Mouse (Mus musculus): ENCODE measurements around the gene Smim13. TPM values are rescaled to one million over a fixed set of nuclear protein-coding genes. Genes with fewer than 3 reads are reported as not detected.
"Not testable (repeated sequence)": the region's sequence is repeated elsewhere in the genome, so short reads cannot be mapped to it uniquely, and the experiment has no call there.

Gene Smim13
- polyA plus RNA-seq (2014; fragmentation: Nextera tagmentation; extraction: Ambion mirVana): 13.2 and 13.7 TPM in 2 replicates

GRCm38 (mm10) chr13:41249538-41250317 lies at the start of gene Smim13:
TSS of gene Smim13 (plus strand) at chr13:41249844.
- Histone ChIP-seq H3K27me3 (ENCODE audit: control insufficient read depth, insufficient read depth, low read length) (no peaks in the 10 kb centered on the region), H3K4me3 (ENCODE audit: low read depth, low read length) (peak within 1 kb of the TSS; percentile 67), H3K9me3 (ENCODE audit: control insufficient read depth, low read length) (no peaks in the 10 kb centered on the region), H3K4me1 (ENCODE audit: control insufficient read depth, insufficient read depth, low read length) (no peaks in the 10 kb centered on the region; the same call in 1 of the 2 replicates), H3K9ac (ENCODE audit: low read length) (peak within 1 kb of the TSS; percentile 78), H3K27ac (ENCODE audit: low read depth, low read length) (peak within 1 kb of the TSS; percentile 60), H3K4me2 (peak within 1 kb of the TSS; percentile 62), H3K36me3 (ENCODE audit: control insufficient read depth, insufficient read depth, low read length) (no peaks in the 10 kb centered on the region)
- WGBS: under 1% methylated on average over 75 of the region's 78 CpGs
- peak; percentile 99 for DNase-seq (ENCODE audit: low spot score, missing footprints)
- peak; percentile 98 for ATAC-seq (ENCODE audit: low FRiP score)

- Histone ChIP-seq H3K27ac (ENCODE audit: low read depth, low read length) (no peak overlapping the region), H3K36me3 (ENCODE audit: control insufficient read depth, insufficient read depth, low read length) (no peaks in the 10 kb centered on the region), H3K9me3 (ENCODE audit: control insufficient read depth, low read length) (no peaks in the 10 kb centered on the region), H3K4me3 (ENCODE audit: low read depth, low read length) (no peak overlapping the region), H3K27me3 (ENCODE audit: control insufficient read depth, insufficient read depth, low read length) (no peaks in the 10 kb centered on the region), H3K9ac (ENCODE audit: low read length) (no peak overlapping the region), H3K4me2 (no peak overlapping the region), H3K4me1 (ENCODE audit: control insufficient read depth, insufficient read depth, low read length) (no peaks in the 10 kb centered on the region)
- DNase-seq (ENCODE audit: low spot score, missing footprints): no peak
- ATAC-seq (ENCODE audit: low FRiP score): no peak
- WGBS: 85% methylated on average over 2 of the region's 2 CpGs
Measured at GRCm38 (mm10) chr13:41200861-41201260, 48.8 kb upstream of the Smim13 start.

GRCm38 (mm10) chr13:41203289-41203688 lies 46.4 kb upstream of the Smim13 start:
- Histone ChIP-seq H3K4me2 (no peak overlapping the region), H3K9ac (ENCODE audit: low read length) (no peak overlapping the region), H3K4me1 (ENCODE audit: control insufficient read depth, insufficient read depth, low read length) (no peaks in the 10 kb centered on the region), H3K27ac (ENCODE audit: low read depth, low read length) (no peak overlapping the region), H3K27me3 (ENCODE audit: control insufficient read depth, insufficient read depth, low read length) (no peaks in the 10 kb centered on the region), H3K9me3 (ENCODE audit: control insufficient read depth, low read length) (no peaks in the 10 kb centered on the region), H3K36me3 (ENCODE audit: control insufficient read depth, insufficient read depth, low read length) (no peaks in the 10 kb centered on the region), H3K4me3 (ENCODE audit: low read depth, low read length) (no peak overlapping the region)
- no peak for ATAC-seq (ENCODE audit: low FRiP score)
- DNase-seq (ENCODE audit: low spot score, missing footprints): no peak
- 75% methylated on average over 7 of the region's 7 CpGs for WGBS

- H3K9ac ChIP-seq (ENCODE audit: low read length): no peak overlapping the region
- ATAC-seq (ENCODE audit: low FRiP score) (no peak), DNase-seq (ENCODE audit: low spot score, missing footprints) (no peak)
- no peak overlapping the region for H3K27ac ChIP-seq (ENCODE audit: low read depth, low read length)
- 75% methylated on average over 9 of the region's 9 CpGs for WGBS
- no peaks in the 10 kb centered on the region for H3K36me3 ChIP-seq (ENCODE audit: control insufficient read depth, insufficient read depth, low read length)
- no peak overlapping the region for H3K4me3 ChIP-seq (ENCODE audit: low read depth, low read length)
- no peaks in the 10 kb centered on the region for H3K4me1 ChIP-seq (ENCODE audit: control insufficient read depth, insufficient read depth, low read length)
- H3K27me3 ChIP-seq (ENCODE audit: control insufficient read depth, insufficient read depth, low read length): no peaks in the 10 kb centered on the region
- no peak overlapping the region for H3K4me2 ChIP-seq
- H3K9me3 ChIP-seq (ENCODE audit: control insufficient read depth, low read length): no peaks in the 10 kb centered on the region
Measured at GRCm38 (mm10) chr13:41203691-41204090, 46.0 kb upstream of the Smim13 start.

- not testable (repeated sequence) for DNase-seq (ENCODE audit: low spot score, missing footprints); ATAC-seq (ENCODE audit: low FRiP score); H3K4me2 ChIP-seq; H3K27me3 ChIP-seq (ENCODE audit: control insufficient read depth, insufficient read depth, low read length); H3K9ac ChIP-seq (ENCODE audit: low read length); H3K27ac ChIP-seq (ENCODE audit: low read depth, low read length); H3K4me1 ChIP-seq (ENCODE audit: control insufficient read depth, insufficient read depth, low read length); H3K4me3 ChIP-seq (ENCODE audit: low read depth, low read length); H3K36me3 ChIP-seq (ENCODE audit: control insufficient read depth, insufficient read depth, low read length); H3K9me3 ChIP-seq (ENCODE audit: control insufficient read depth, low read length)
Measured at GRCm38 (mm10) chr13:41205568-41205967, 44.1 kb upstream of the Smim13 start.

GRCm38 (mm10) chr13:41206241-41206640 lies 43.4 kb upstream of the Smim13 start:
- no peak overlapping the region for H3K4me3 ChIP-seq (ENCODE audit: low read depth, low read length)
- no peak overlapping the region for H3K27ac ChIP-seq (ENCODE audit: low read depth, low read length)
- no peak for DNase-seq (ENCODE audit: low spot score, missing footprints)
- no peak overlapping the region for H3K4me2 ChIP-seq
- no peaks in the 10 kb centered on the region for H3K27me3 ChIP-seq (ENCODE audit: control insufficient read depth, insufficient read depth, low read length)
- no peaks in the 10 kb centered on the region for H3K36me3 ChIP-seq (ENCODE audit: control insufficient read depth, insufficient read depth, low read length)
- no peaks in the 10 kb centered on the region for H3K4me1 ChIP-seq (ENCODE audit: control insufficient read depth, insufficient read depth, low read length)
- H3K9ac ChIP-seq (ENCODE audit: low read length): no peak overlapping the region
- 82% methylated on average over 5 of the region's 5 CpGs for WGBS
- no peak for ATAC-seq (ENCODE audit: low FRiP score)
- no peaks in the 10 kb centered on the region for H3K9me3 ChIP-seq (ENCODE audit: control insufficient read depth, low read length)

GRCm38 (mm10) chr13:41211276-41211675 lies 38.4 kb upstream of the Smim13 start:
- Histone ChIP-seq H3K4me3 (ENCODE audit: low read depth, low read length) (no peak overlapping the region), H3K27ac (ENCODE audit: low read depth, low read length) (no peak overlapping the region), H3K4me2 (no peak overlapping the region), H3K9ac (ENCODE audit: low read length) (no peak overlapping the region), H3K36me3 (ENCODE audit: control insufficient read depth, insufficient read depth, low read length) (no peaks in the 10 kb centered on the region), H3K27me3 (ENCODE audit: control insufficient read depth, insufficient read depth, low read length) (no peaks in the 10 kb centered on the region), H3K4me1 (ENCODE audit: control insufficient read depth, insufficient read depth, low read length) (no peaks in the 10 kb centered on the region), H3K9me3 (ENCODE audit: control insufficient read depth, low read length) (no peaks in the 10 kb centered on the region)
- DNase-seq (ENCODE audit: low spot score, missing footprints) (no peak), ATAC-seq (ENCODE audit: low FRiP score) (no peak)
- whole genome bisulfite sequencing: 85% methylated on average over 4 of the region's 4 CpGs

GRCm38 (mm10) chr13:41212558-41213322 lies 36.9 kb upstream of the Smim13 start:
- no peak for DNase-seq (ENCODE audit: low spot score, missing footprints)
- H3K27ac ChIP-seq (ENCODE audit: low read depth, low read length): no peak overlapping the region
- H3K4me3 ChIP-seq (ENCODE audit: low read depth, low read length): no peak overlapping the region
- no peak for ATAC-seq (ENCODE audit: low FRiP score)
- no peaks in the 10 kb centered on the region for H3K9me3 ChIP-seq (ENCODE audit: control insufficient read depth, low read length)
- H3K36me3 ChIP-seq (ENCODE audit: control insufficient read depth, insufficient read depth, low read length): no peaks in the 10 kb centered on the region
- no peaks in the 10 kb centered on the region for H3K27me3 ChIP-seq (ENCODE audit: control insufficient read depth, insufficient read depth, low read length)
- WGBS: 78% methylated on average over 6 of the region's 6 CpGs
- H3K4me1 ChIP-seq (ENCODE audit: control insufficient read depth, insufficient read depth, low read length): no peaks in the 10 kb centered on the region
- no peak overlapping the region for H3K9ac ChIP-seq (ENCODE audit: low read length)
- H3K4me2 ChIP-seq: no peak overlapping the region

- Histone ChIP-seq H3K4me1 (ENCODE audit: control insufficient read depth, insufficient read depth, low read length) (no peaks in the 10 kb centered on the region; the same call in 1 of the 2 replicates), H3K4me3 (ENCODE audit: low read depth, low read length) (no peak overlapping the region), H3K36me3 (ENCODE audit: control insufficient read depth, insufficient read depth, low read length) (no peaks in the 10 kb centered on the region), H3K27ac (ENCODE audit: low read depth, low read length) (no peak overlapping the region), H3K27me3 (ENCODE audit: control insufficient read depth, insufficient read depth, low read length) (no peaks in the 10 kb centered on the region), H3K9me3 (ENCODE audit: control insufficient read depth, low read length) (peaks cover 1% of the 10 kb centered on the region; the same call in 1 of the 2 replicates), H3K4me2 (no peak overlapping the region), H3K9ac (ENCODE audit: low read length) (no peak overlapping the region)
- 87% methylated on average over 6 of the region's 6 CpGs for WGBS
- DNase-seq (ENCODE audit: low spot score, missing footprints): no peak
- ATAC-seq (ENCODE audit: low FRiP score): no peak
Measured at GRCm38 (mm10) chr13:41215669-41216068, 34.0 kb upstream of the Smim13 start.

Measured in midbrain, embryonic 11.5 days (tissue).